Mouse (Mus musculus) left cerebral cortex, adult 9 months (tissue): Measurements from ENCODE around the gene Sfxn5.

Experiments used
- DNase-seq, 2 experiments: peaks; one replicate each; pipeline ENCODE4 v3.0.0; 2022; ENCODE audit warnings: low spot score in 2 of 2

Gene Sfxn5

GRCm38 (mm10) chr6:85232045-85232444 lies 101.2 kb downstream of the Sfxn5 start:
- DNase-seq = no peak

- no peak for DNase-seq
These were observed 101.8 kb downstream of the Sfxn5 start for GRCm38 (mm10) chr6:85231469-85231868.

GRCm38 (mm10) chr6:85230762-85231161 lies 102.5 kb downstream of the Sfxn5 start:
- no peak for DNase-seq

- no peak for DNase-seq
These were observed 105.7 kb downstream of the Sfxn5 start for GRCm38 (mm10) chr6:85227520-85227919.

- no peak for DNase-seq
These were observed 106.7 kb downstream of the Sfxn5 start for GRCm38 (mm10) chr6:85226570-85226969.

- DNase-seq = no peak
These were observed 108.8 kb downstream of the Sfxn5 start for GRCm38 (mm10) chr6:85224442-85224891.

- DNase-seq = no peak
These were observed 109.6 kb downstream of the Sfxn5 start for GRCm38 (mm10) chr6:85223498-85224150.

- DNase-seq = no peak
These were observed 110.7 kb downstream of the Sfxn5 start for GRCm38 (mm10) chr6:85222551-85222950.

GRCm38 (mm10) chr6:85220917-85221316 lies 112.3 kb downstream of the Sfxn5 start:
- no peak for DNase-seq

GRCm38 (mm10) chr6:85219706-85220105 lies 113.5 kb downstream of the Sfxn5 start:
- peak in 1 of 2 experiments; percentile 42 for DNase-seq

- no peak for DNase-seq
These were observed 114.4 kb downstream of the Sfxn5 start for GRCm38 (mm10) chr6:85218684-85219445.

- no peak for DNase-seq
These were observed 115.0 kb downstream of the Sfxn5 start for GRCm38 (mm10) chr6:85218251-85218650.

- DNase-seq = no peak
These were observed 122.5 kb downstream of the Sfxn5 start for GRCm38 (mm10) chr6:85210686-85211085.

GRCm38 (mm10) chr6:85209226-85209967 lies 123.8 kb downstream of the Sfxn5 start:
- no peak for DNase-seq

GRCm38 (mm10) chr6:85207345-85207744 lies 125.9 kb downstream of the Sfxn5 start:
- DNase-seq = no peak

GRCm38 (mm10) chr6:85206939-85207285 lies 126.3 kb downstream of the Sfxn5 start:
- peak in 1 of 2 experiments; percentile 73 for DNase-seq

GRCm38 (mm10) chr6:85206182-85206938 lies 126.9 kb downstream of the Sfxn5 start:
- peak in 1 of 2 experiments; percentile 64 for DNase-seq

- DNase-seq = no peak
These were observed 135.3 kb downstream of the Sfxn5 start for GRCm38 (mm10) chr6:85197951-85198350.

- no peak for DNase-seq
These were observed 139.6 kb downstream of the Sfxn5 start for GRCm38 (mm10) chr6:85193381-85194318.

GRCm38 (mm10) chr6:85191751-85192440 lies 141.3 kb downstream of the Sfxn5 start:
- no peak for DNase-seq
